Mouse (Mus musculus) forebrain, embryonic 12.5 days (tissue): ENCODE measurements around the gene Islr. TPM values are rescaled to one million over a fixed set of nuclear protein-coding genes. Genes with fewer than 3 reads are reported as not detected.

Experiments
- ATAC-seq: fragments of 200-750 bp; cut with Nextera tagmentation; 2 replicates; pipeline ENCODE4 v1.8.0; 2017; ENCODE audit warnings: moderate TSS enrichment; ENCODE audit not compliant: low FRiP score
- H3K27ac ChIP-seq: fragments of 300-500 bp; sonication (generic); 2 replicates; pipeline ENCODE4 v1.5.1; 2016; ENCODE audit warnings: mild to moderate bottlenecking
- H3K27me3 ChIP-seq: fragments of 300-500 bp; sonication (generic); 2 replicates; pipeline ENCODE4 v1.6.1; 2016; ENCODE audit warnings: mild to moderate bottlenecking
- H3K36me3 ChIP-seq: fragments of 300-500 bp; sonication (generic); replicated peaks from 2 replicates; pipeline ENCODE4 v1.6.1; 2016; ENCODE audit warnings: mild to moderate bottlenecking
- H3K4me1 ChIP-seq: fragments of 300-500 bp; sonication (generic); 2 replicates; pipeline ENCODE4 v1.6.1; 2016
- H3K4me2 ChIP-seq: fragments of 300-500 bp; sonication (generic); 2 replicates; pipeline ENCODE4 v1.6.1; 2016; ENCODE audit warnings: mild to moderate bottlenecking, moderate library complexity
- H3K4me3 ChIP-seq: fragments of 300-500 bp; sonication (generic); replicated peaks from 2 replicates; pipeline ENCODE4 v1.5.1; 2016; ENCODE audit warnings: mild to moderate bottlenecking
- H3K9ac ChIP-seq: fragments of 300-500 bp; sonication (generic); 2 replicates; pipeline ENCODE4 v1.6.1; 2016; ENCODE audit warnings: mild to moderate bottlenecking
- H3K9me3 ChIP-seq: fragments of 300-500 bp; sonication (generic); 2 replicates; pipeline ENCODE4 v1.6.1; 2016
- WGBS: fragments of 180-500 bp; shearing (Covaris S2); methylation state at CpG from one replicate; pipeline ENCODE4 v1.1.7; 2016; 5-methylcytosine and 5-hydroxymethylcytosine counted together
- polyA plus RNA-seq: library from polyadenylated mRNA; unstranded; fragments of >200 nt; fragmentation: Nextera tagmentation; extraction: Ambion mirVana; gene quantifications from 2 replicates; pipeline ENCODE4 v1.2.1, GENCODE M21; 2016

The Islr gene
- polyA plus RNA-seq, 1 experiment from 2014 or later = 17.9 TPM

DNA sequence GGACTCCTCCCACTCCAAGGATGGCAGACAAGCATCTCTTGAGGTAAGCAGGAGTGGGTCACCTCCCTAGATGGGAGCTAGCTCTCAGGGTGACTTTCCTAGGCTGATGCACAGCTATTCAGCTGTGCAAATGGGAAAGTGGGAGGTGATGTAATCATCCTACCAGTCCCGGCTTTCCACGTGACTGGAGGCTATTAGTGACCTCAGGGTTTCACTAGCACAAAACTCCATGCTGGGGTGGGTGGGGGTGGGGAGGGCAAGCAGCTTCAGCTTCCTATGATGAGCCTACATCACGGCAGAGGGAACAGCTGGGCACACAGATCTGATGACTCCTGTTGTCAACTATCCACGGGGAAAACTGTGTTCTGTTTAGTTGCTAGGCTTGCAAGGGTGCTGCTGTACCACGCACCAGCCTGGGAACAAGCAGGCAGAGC is 29.3 kb downstream of the Islr start:
- Histone ChIP-seq H3K4me1 (peaks cover 9% of the 10 kb centered on the region), H3K36me3 (no peaks in the 10 kb centered on the region), H3K27me3 (no peaks in the 10 kb centered on the region), H3K27ac (peak overlapping the region; percentile 59), H3K4me3 (no peak overlapping the region), H3K9ac (no peak overlapping the region; the same call in 1 of the 2 replicates), H3K9me3 (no peaks in the 10 kb centered on the region), H3K4me2 (no peak overlapping the region)
- WGBS = 25% methylated on average over 5 of the region's 5 CpGs
- peak; percentile 85 for ATAC-seq

DNA sequence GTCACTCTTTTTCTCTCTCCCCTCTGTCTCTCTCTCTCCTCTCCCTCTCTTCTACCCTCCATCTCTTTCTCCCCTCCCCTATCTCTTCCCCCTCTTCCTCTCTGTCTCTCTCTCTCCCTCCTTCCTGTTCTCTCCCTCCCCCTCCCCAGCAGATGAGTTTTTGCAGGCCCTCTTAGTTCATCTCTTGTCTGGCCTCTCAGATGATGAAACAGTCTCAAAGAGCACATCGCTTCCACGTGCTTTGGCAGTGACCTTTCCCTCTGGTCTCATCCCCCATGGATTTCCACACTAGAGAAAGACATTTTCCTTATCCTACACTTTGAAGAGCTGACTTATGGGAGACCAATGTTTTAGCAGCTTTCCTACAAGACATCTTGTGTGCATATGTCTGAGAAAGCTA is 31.2 kb downstream of the Islr start:
- peaks cover 19% of the 10 kb centered on the region for H3K4me1 ChIP-seq
- H3K9ac ChIP-seq = no peak overlapping the region
- no peaks in the 10 kb centered on the region for H3K9me3 ChIP-seq
- no peaks in the 10 kb centered on the region for H3K36me3 ChIP-seq
- H3K27ac ChIP-seq = no peak overlapping the region
- H3K4me3 ChIP-seq = no peak overlapping the region
- no peak for ATAC-seq
- H3K27me3 ChIP-seq = no peaks in the 10 kb centered on the region
- H3K4me2 ChIP-seq = no peak overlapping the region
- 93% methylated on average over 2 of the region's 2 CpGs for WGBS

DNA sequence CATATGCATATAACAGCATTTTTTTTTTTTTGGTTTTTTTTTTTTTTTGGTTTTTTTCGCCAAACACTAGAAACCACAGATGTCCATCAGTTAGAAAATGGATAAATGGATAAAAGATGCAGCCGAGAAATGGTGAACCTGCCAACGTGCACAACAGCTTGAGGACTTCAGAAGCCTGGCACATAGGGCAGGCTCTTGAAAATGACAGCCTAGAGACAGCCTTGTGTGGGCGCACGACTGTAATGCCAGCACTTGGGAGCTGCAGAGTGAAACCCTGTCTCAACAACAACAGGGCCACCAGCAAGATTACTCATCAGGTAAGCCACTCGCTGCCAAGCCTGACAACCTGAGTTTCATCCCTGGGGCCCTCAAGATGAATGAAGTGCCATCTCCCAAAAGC is 34.7 kb downstream of the Islr start:
- H3K4me2 ChIP-seq = no peak overlapping the region
- no peaks in the 10 kb centered on the region for H3K9me3 ChIP-seq
- WGBS = 88% methylated on average over 6 of the region's 6 CpGs
- ATAC-seq = no peak
- no peaks in the 10 kb centered on the region for H3K27me3 ChIP-seq
- H3K27ac ChIP-seq = no peak overlapping the region
- no peak overlapping the region for H3K9ac ChIP-seq
- H3K4me3 ChIP-seq = no peak overlapping the region
- peaks cover 9% of the 10 kb centered on the region for H3K4me1 ChIP-seq
- H3K36me3 ChIP-seq = no peaks in the 10 kb centered on the region

DNA sequence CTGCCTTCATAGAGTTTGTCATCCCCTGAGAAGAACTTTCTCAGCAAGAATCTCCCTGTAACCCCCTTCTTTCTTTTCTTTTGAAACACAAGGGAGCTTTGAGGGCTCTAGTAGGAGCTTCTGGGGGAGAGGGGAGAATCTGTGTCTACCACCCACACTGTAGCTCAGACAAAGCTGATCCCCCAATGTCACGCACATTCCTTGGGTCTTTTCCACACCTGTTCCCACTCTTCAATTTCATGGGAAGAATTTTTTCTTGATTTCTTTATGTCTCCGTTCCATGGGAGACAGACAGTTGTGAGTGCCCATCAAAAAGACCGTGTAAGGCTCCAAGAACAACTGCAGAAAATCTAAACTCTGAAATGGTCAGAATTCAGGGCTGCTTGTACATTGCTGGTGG is 35.2 kb downstream of the Islr start:
- Histone ChIP-seq H3K4me2 (no peak overlapping the region), H3K4me3 (no peak overlapping the region), H3K27me3 (no peaks in the 10 kb centered on the region), H3K27ac (no peak overlapping the region), H3K9me3 (no peaks in the 10 kb centered on the region), H3K4me1 (peaks cover 9% of the 10 kb centered on the region), H3K9ac (no peak overlapping the region), H3K36me3 (no peaks in the 10 kb centered on the region)
- WGBS = 72% methylated on average over 3 of the region's 3 CpGs
- no peak for ATAC-seq

DNA sequence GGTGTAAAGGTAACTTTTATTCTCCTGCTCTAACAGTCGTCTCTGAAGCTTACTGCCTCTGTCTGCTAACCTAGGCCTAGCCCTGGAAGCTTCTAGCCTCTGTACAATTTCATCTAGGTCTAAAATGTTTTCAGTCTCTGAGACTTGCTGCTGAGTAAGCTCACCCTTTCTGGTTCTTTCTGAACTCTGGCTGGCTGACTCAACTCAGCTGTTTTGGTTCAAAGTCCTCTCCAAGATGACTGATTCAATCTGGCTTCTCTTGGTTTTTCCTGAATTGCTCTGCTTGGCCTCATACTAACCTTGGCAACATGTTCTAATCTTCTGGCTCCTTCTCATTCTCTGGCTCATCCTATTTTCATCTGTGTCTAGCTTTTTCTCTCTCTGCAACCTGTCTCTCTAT is 38.3 kb downstream of the Islr start:
- Histone ChIP-seq H3K27me3 (no peaks in the 10 kb centered on the region), H3K4me3 (no peak overlapping the region), H3K36me3 (no peaks in the 10 kb centered on the region), H3K9me3 (no peaks in the 10 kb centered on the region), H3K4me2 (no peak overlapping the region), H3K27ac (no peak overlapping the region), H3K4me1 (peaks cover 9% of the 10 kb centered on the region), H3K9ac (no peak overlapping the region)
- WGBS = 82% methylated on average over 1 of the region's 1 CpGs
- no peak for ATAC-seq

DNA sequence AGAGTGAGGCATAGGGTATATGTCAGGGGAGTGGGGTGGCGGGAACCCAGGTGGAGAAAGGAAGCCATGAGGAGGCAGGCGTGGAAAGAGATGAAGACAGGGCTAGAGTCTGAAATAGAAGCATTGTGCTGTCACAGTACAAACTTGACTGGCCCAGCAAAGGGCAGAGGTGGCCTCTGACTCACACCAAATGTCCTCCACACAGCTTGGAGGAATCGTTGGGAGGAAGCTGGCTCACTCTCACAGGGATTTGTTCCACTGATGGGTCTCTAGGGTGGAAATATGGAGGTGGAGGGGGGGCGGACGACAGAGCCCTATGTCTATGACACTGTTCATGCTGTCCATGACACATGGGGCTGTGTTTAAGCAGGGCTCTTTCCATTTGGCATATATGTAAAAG is 41.0 kb downstream of the Islr start:
- Histone ChIP-seq H3K4me1 (peaks cover 9% of the 10 kb centered on the region), H3K36me3 (no peaks in the 10 kb centered on the region), H3K27me3 (no peaks in the 10 kb centered on the region), H3K4me2 (no peak overlapping the region), H3K9me3 (no peaks in the 10 kb centered on the region), H3K4me3 (no peak overlapping the region), H3K9ac (no peak overlapping the region), H3K27ac (no peak overlapping the region)
- WGBS = 81% methylated on average over 5 of the region's 5 CpGs
- ATAC-seq = no peak

DNA sequence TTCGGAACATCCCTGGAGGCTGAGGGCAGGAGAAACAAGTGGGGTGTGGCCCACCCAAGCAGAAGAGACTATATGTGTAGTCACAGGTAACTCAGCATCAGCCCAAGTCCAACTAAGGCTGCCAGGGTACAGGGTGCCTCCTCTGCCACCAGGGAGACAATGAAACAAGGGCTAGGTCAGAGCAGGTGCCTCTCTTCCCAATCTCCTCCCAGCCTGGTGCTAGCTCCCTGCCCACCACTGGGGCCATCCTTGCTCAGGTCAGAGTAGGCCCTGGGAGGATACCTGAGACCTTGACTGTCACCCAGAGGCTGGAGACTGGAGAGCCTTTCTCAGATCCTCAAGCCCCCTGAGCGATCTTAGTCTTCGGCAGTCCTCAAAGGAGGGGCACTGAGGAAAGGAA is 41.9 kb downstream of the Islr start:
- H3K27me3 ChIP-seq = no peaks in the 10 kb centered on the region
- no peak for ATAC-seq
- peaks cover 9% of the 10 kb centered on the region for H3K4me1 ChIP-seq
- H3K4me2 ChIP-seq = no peak overlapping the region
- no peaks in the 10 kb centered on the region for H3K9me3 ChIP-seq
- H3K36me3 ChIP-seq = no peaks in the 10 kb centered on the region
- no peak overlapping the region for H3K9ac ChIP-seq
- 87% methylated on average over 3 of the region's 3 CpGs for WGBS
- no peak overlapping the region for H3K27ac ChIP-seq
- H3K4me3 ChIP-seq = no peak overlapping the region

DNA sequence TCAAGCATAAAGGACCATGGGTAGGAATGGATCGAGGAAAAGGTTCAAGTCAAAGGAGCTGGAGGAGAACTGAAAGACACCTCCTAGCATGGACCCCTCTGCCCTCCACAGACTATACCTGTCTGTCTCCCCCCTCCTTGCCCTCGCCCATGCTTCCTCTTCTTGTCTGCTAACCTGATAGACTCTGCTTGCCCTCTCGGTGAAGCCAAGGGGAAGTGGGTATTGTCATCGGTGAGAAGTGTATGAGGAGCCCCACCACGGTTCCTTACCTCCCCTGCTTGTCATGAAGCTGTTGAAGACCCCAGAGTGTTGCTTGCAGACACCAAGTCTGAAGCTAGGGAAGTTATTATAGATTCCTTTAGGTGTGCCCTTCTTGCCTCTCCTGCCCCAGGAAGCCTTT is 43.8 kb downstream of the Islr start:
- Histone ChIP-seq H3K27me3 (no peaks in the 10 kb centered on the region), H3K4me3 (no peak overlapping the region), H3K27ac (no peak overlapping the region), H3K9me3 (no peaks in the 10 kb centered on the region), H3K4me2 (no peak overlapping the region), H3K36me3 (no peaks in the 10 kb centered on the region), H3K4me1 (peaks cover 13% of the 10 kb centered on the region), H3K9ac (no peak overlapping the region)
- no peak for ATAC-seq
- 80% methylated on average over 5 of the region's 5 CpGs for WGBS

DNA sequence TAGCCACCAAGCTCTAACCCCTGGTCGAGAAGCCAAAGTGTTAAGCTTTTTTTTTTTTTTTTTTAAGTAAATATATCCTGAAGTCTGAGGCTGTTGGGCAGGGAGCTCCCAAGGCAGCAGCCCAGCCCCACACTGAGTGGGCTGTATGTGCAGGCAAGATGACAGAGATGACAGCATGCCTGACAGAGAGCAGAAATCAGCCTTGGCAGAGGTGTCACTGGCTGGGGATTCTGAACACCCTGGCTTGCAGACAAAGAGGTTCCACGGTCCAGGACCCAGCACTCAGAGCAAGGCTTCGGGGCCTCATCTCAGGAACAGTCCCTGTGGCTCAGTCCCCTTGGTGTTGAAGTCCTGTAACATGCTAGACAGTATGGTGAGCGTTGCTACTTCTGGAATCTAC is 44.3 kb downstream of the Islr start:
- H3K9ac ChIP-seq = no peak overlapping the region
- no peak overlapping the region for H3K4me3 ChIP-seq
- no peak overlapping the region for H3K27ac ChIP-seq
- WGBS = 74% methylated on average over 4 of the region's 4 CpGs
- no peaks in the 10 kb centered on the region for H3K9me3 ChIP-seq
- peaks cover 18% of the 10 kb centered on the region for H3K4me1 ChIP-seq
- ATAC-seq = no peak
- no peak overlapping the region for H3K4me2 ChIP-seq
- H3K27me3 ChIP-seq = no peaks in the 10 kb centered on the region
- no peaks in the 10 kb centered on the region for H3K36me3 ChIP-seq

DNA sequence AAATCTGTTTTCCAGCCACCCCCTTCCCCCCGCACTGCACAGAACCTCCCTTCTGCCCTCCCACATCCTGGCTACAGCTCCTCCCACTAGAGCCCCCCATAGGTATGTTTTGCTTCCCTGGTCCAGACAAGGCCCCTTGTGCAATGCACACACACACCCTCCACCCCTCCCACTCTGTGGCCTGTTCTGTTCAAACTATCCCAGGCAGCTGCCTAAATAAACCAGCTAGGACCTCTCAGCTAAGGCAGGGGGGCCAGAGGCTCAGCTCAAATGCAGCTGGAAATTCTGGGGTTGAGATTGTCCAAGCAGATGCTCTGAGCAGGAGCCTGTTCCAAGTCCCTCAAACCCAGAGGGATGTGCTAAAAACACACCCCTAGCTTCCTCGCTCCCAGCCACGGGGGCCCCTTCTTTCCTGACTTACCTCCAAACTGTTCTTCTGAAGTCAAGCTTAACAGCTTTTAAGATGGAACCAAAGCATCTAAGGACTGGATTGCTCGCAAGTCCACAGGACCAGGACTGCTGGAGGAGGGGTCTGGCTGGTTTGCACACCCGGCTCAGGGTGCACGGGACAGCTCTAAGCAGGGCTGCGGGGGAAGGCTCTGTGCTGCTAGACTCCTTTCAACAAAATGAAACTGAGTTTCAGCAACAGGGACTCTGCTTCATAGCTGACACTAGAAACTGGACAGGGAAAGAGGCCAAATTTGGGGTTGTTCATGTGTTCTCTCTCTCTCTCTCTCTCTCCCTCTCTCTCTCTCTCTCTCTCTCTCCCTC is 45.4 kb downstream of the Islr start:
- Histone ChIP-seq H3K4me1 (peaks cover 18% of the 10 kb centered on the region), H3K4me3 (no peak overlapping the region), H3K27me3 (no peaks in the 10 kb centered on the region), H3K9me3 (no peaks in the 10 kb centered on the region), H3K9ac (peak overlapping the region; percentile 33; the same call in 1 of the 2 replicates), H3K27ac (peak overlapping the region; percentile 54), H3K36me3 (no peaks in the 10 kb centered on the region), H3K4me2 (no peak overlapping the region)
- WGBS = 44% methylated on average over 7 of the region's 7 CpGs
- no peak for ATAC-seq

DNA sequence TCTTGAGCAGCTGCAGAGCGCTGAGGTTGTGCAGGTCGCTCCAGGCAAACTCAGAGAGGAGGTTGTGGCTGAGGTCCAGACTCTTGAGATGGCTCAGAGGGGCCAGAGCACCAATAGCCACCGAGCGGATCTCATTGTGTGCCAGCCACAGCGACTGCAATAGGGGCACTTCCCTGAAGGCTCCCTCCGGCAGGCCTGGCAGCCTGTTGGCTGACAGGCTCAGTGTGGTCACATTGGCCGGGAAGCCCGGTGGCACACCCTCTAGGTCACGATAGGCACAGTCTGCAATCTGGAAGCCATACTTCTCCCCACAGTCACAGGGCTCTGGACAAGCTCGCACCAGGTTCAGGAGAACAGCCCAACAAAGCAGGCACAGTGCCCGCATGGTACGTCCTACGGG is 46.3 kb downstream of the Islr start:
- Histone ChIP-seq H3K4me3 (no peak overlapping the region), H3K9ac (no peak overlapping the region), H3K9me3 (no peaks in the 10 kb centered on the region), H3K4me2 (no peak overlapping the region), H3K27ac (peak overlapping the region; percentile 54; the same call in 1 of the 2 replicates), H3K36me3 (no peaks in the 10 kb centered on the region), H3K4me1 (peaks cover 18% of the 10 kb centered on the region), H3K27me3 (no peaks in the 10 kb centered on the region)
- WGBS = 85% methylated on average over 13 of the region's 13 CpGs
- ATAC-seq = no peak

DNA sequence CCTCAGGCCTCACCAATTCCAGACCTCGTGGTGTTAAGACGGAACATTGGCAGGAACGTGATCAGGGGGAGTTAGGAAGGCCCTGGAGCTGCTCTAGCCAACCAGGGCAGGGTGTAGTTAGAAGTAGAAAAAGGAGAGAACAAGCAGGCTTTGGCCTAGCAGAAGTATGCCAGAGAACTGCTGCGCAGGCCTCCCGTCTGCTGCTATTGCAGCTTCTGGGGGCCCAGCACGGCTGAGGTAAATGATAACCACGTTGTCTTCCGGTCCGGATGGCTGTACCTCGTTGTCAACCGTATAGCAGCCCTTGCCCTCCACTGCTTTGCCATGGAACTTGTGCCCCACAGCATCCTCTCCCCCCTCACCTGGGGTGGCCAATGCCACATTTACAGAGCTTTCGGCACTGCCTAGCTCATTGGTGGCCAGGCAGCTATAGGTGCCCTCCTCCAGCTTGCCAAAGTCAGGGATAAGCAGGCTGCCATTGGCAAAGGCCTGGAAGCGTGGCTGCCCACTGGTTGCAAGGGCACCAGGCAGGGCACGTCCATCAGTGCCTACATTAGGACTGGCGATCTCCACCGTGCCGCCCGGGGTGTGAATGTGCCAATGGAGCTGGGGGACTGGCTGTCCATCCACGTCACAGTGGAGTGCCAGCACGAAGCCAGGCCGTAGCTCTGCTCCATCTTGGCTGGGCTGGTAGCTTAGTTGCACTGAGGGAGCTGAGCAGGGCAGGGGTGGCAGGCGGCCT is 47.1 kb downstream of the Islr start:
- H3K27ac ChIP-seq = no peak overlapping the region
- H3K4me2 ChIP-seq = no peak overlapping the region
- H3K27me3 ChIP-seq = no peaks in the 10 kb centered on the region
- no peak overlapping the region for H3K4me3 ChIP-seq
- ATAC-seq = 0 out of 2 replicates have a peak, but pooled peaks have one; percentile 20
- H3K9ac ChIP-seq = no peak overlapping the region
- no peaks in the 10 kb centered on the region for H3K9me3 ChIP-seq
- H3K36me3 ChIP-seq = no peaks in the 10 kb centered on the region
- WGBS = 90% methylated on average over 22 of the region's 22 CpGs
- H3K4me1 ChIP-seq = peaks cover 18% of the 10 kb centered on the region

DNA sequence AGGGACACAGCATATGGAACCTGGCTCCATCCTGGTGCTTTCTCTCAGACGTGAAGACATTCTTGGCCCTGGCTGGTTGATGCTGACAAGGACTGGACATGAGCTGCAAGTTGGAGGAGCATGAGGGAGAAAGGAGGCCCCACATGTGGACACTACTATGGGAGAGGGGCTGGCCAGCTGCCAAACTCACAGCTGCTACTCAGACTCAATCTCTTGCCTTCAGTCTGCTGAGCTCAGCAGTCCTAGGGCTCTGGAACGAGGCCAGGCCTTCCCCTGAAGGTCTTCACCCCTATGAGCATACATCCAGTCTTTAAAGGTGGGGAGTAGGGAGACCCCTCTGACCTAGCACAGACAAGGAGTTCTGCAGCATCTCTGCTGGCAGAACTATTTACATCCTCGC is 48.7 kb downstream of the Islr start:
- H3K9ac ChIP-seq = no peak overlapping the region
- no peaks in the 10 kb centered on the region for H3K27me3 ChIP-seq
- H3K9me3 ChIP-seq = no peaks in the 10 kb centered on the region
- no peak for ATAC-seq
- H3K4me1 ChIP-seq = peaks cover 18% of the 10 kb centered on the region
- no peak overlapping the region for H3K4me2 ChIP-seq
- 69% methylated on average over 3 of the region's 3 CpGs for whole genome bisulfite sequencing
- H3K27ac ChIP-seq = peak overlapping the region; percentile 21
- no peaks in the 10 kb centered on the region for H3K36me3 ChIP-seq
- H3K4me3 ChIP-seq = no peak overlapping the region
